Mouse (Mus musculus) heart, embryonic 12.5 days (tissue): Measurements from ENCODE around the gene Spem2. TPM values are rescaled to one million over a fixed set of nuclear protein-coding genes. Genes with fewer than 3 reads are reported as not detected.

Experiments used
- ATAC-seq: fragments of 200-750 bp; cut with Nextera tagmentation; 2 replicates; pipeline ENCODE4 v1.8.0; 2017; ENCODE audit warnings: moderate TSS enrichment, moderate library complexity; ENCODE audit not compliant: insufficient number of reproducible peaks, low FRiP score
- H3K27ac ChIP-seq: fragments of 300-500 bp; sonication (generic); 2 replicates; pipeline ENCODE4 v1.5.1; 2016; ENCODE audit warnings: mild to moderate bottlenecking, moderate library complexity; ENCODE audit not compliant: poor library complexity, severe bottlenecking
- H3K27me3 ChIP-seq: fragments of 300-500 bp; sonication (generic); replicated peaks from 2 replicates; pipeline ENCODE4 v1.6.1; 2016; ENCODE audit warnings: mild to moderate bottlenecking, moderate library complexity
- H3K36me3 ChIP-seq: fragments of 300-500 bp; sonication (generic); 2 replicates; pipeline ENCODE4 v1.6.1; 2016; ENCODE audit warnings: mild to moderate bottlenecking, moderate library complexity
- H3K4me1 ChIP-seq: fragments of 300-500 bp; sonication (generic); replicated peaks from 2 replicates; pipeline ENCODE4 v1.6.1; 2016; ENCODE audit warnings: mild to moderate bottlenecking
- H3K4me2 ChIP-seq: fragments of 300-500 bp; sonication (generic); 2 replicates; pipeline ENCODE4 v1.6.1; 2016; ENCODE audit warnings: mild to moderate bottlenecking, moderate library complexity
- H3K4me3 ChIP-seq: fragments of 300-500 bp; sonication (generic); 2 replicates; pipeline ENCODE4 v1.5.1; 2016; ENCODE audit warnings: mild to moderate bottlenecking
- H3K9ac ChIP-seq: fragments of 300-500 bp; sonication (generic); 2 replicates; pipeline ENCODE4 v1.6.1; 2016; ENCODE audit warnings: mild to moderate bottlenecking, moderate library complexity
- H3K9me3 ChIP-seq: fragments of 300-500 bp; sonication (generic); replicated peaks from 2 replicates; pipeline ENCODE4 v1.6.1; 2016; ENCODE audit warnings: mild to moderate bottlenecking, moderate library complexity
- WGBS: fragments of 180-500 bp; shearing (Covaris S2); methylation state at CpG from one replicate; pipeline ENCODE4 v1.1.7; 2016; 5-methylcytosine and 5-hydroxymethylcytosine counted together
- polyA plus RNA-seq: library from polyadenylated mRNA; unstranded; fragments of >200 nt; fragmentation: Nextera tagmentation; extraction: Ambion mirVana; gene quantifications from 2 replicates; pipeline ENCODE4 v1.2.1, GENCODE M21; 2016

Spem2 gene
- polyA plus RNA-seq, 1 experiment from 2014 or later, result not detected

DNA sequence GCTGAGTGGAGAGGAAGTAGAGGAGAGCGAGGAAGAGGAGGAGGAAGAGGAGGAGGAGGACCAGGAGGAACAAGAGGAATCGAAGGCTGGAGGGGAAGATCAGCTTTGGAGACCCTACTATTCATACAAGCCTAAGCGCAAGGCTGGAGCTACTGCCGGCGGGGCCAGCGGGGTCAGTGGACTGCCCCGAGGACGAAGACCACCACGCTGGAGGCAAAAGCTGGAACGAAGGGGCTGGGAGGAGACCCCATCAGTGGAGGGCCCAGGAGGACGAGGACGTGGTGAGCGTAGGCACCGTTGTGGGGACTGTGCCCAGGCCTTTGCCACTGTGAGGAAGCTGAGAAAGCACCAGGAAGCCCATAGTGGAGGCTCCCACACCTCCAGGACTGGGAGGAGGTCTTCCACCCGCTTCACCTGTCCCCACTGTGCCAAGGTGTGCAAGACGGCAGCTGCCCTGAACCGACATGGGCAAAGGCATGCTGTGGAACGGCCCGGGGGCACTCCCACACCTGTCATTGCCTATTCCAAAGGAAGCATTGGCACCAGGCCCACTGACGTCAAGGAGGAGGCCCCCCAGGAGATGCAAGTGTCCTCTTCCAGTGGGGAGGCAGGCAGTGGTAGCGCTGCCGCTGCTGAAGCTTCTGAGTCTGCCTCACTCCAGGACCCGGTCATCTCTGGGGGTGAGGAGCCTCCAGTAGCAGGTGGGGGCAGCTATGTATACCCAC lies 39.8 kb downstream of the Spem2 start:
- Histone ChIP-seq H3K27ac (no peak overlapping the region), H3K27me3 (peaks cover 21% of the 10 kb centered on the region), H3K9ac (no peak overlapping the region), H3K9me3 (no peaks in the 10 kb centered on the region), H3K4me1 (peaks cover 21% of the 10 kb centered on the region), H3K36me3 (peaks cover 34% of the 10 kb centered on the region), H3K4me2 (no peak overlapping the region), H3K4me3 (no peak overlapping the region)
- no peak; the same call in 1 of the 2 replicates for ATAC-seq
- 66% methylated on average over 23 of the region's 23 CpGs for WGBS

DNA sequence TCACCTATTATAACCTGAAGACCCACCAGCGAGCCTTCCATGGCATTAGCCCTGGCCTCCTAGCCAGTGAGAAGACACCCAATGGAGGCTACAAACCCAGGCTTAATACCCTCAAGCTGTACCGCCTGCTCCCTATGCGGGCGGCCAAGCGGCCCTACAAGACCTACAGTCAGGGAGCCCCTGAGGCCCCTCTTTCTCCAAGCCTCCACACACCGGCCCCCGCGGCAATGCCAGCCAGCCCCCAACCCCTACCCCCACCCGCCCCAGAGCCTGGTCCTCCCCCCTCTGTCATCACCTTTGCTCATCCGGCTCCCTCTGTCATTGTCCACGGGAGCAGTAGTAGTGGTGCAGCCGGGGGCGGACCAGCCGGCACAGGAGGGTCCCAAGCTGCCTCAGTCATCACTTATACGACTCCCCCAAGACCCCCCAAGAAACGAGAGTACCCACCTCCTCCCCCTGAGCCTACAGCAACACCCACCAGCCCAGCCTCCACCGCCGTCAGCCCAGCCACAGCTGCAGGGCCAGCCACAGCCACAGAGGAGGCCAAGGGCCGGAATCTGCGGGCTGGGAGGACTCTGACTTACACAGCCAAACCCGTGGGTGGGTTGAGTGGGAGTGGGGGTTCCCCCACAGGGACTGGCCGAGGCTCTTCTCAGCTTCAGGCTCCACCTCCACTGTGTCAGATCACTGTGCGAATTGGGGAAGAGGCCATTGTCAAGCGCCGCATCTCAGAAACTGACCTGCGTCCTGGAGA lies 40.6 kb downstream of the Spem2 start:
- H3K4me2 ChIP-seq, result no peak overlapping the region
- 53% methylated on average over 26 of the region's 26 CpGs for WGBS
- ATAC-seq, result no peak; the same call in 1 of the 2 replicates
- H3K36me3 ChIP-seq, result peaks cover 34% of the 10 kb centered on the region
- no peak overlapping the region for H3K9ac ChIP-seq
- H3K27me3 ChIP-seq, result peaks cover 21% of the 10 kb centered on the region
- no peak overlapping the region for H3K27ac ChIP-seq
- H3K9me3 ChIP-seq, result no peaks in the 10 kb centered on the region
- no peak overlapping the region for H3K4me3 ChIP-seq
- H3K4me1 ChIP-seq, result peaks cover 21% of the 10 kb centered on the region

DNA sequence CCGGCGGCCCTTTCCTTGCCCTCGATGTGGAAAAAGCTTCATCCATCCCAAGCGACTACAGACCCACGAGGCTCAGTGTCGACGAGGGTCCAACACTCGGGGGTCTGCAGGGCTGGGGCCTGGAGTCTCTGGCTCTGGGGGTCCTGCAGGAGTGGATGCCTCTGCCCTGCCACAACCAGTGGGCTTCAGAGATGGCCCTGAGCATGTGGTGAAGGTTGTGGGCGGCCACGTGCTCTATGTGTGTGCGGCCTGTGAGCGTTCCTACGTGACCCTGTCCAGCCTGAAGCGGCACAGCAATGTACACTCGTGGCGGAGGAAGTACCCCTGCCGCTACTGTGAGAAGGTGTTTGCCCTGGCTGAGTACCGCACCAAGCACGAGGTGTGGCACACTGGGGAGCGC lies 41.8 kb downstream of the Spem2 start:
- Histone ChIP-seq H3K27ac (no peak overlapping the region), H3K27me3 (peaks cover 21% of the 10 kb centered on the region), H3K4me1 (peaks cover 21% of the 10 kb centered on the region), H3K9ac (no peak overlapping the region), H3K4me3 (no peak overlapping the region), H3K9me3 (no peaks in the 10 kb centered on the region), H3K36me3 (peaks cover 38% of the 10 kb centered on the region), H3K4me2 (no peak overlapping the region)
- no peak; the same call in 1 of the 2 replicates for ATAC-seq
- WGBS, result 78% methylated on average over 20 of the region's 20 CpGs

DNA sequence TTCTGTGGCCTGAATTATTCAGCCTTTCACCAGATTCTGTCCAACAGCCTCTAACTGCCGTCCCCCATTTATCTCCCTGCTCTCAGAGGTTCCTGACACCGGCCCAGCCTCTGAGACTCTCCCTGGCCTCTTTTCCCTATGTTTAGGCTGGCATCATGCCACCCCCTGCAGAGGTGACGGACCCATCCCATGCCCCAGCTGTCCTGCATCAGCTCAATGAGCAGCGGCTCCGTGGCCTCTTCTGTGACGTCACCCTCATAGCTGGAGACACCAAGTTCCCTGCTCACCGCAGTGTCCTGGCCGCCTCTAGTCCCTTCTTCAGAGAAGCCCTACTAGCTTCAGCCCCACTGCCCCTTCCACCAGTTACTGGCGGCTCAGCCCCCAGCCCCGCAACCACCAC lies 42.5 kb downstream of the Spem2 start:
- Histone ChIP-seq H3K36me3 (peaks cover 40% of the 10 kb centered on the region), H3K27ac (no peak overlapping the region), H3K9me3 (no peaks in the 10 kb centered on the region), H3K4me1 (peaks cover 21% of the 10 kb centered on the region), H3K4me2 (no peak overlapping the region), H3K9ac (no peak overlapping the region), H3K27me3 (peaks cover 21% of the 10 kb centered on the region), H3K4me3 (no peak overlapping the region)
- 65% methylated on average over 10 of the region's 10 CpGs for WGBS
- ATAC-seq, result no peak

DNA sequence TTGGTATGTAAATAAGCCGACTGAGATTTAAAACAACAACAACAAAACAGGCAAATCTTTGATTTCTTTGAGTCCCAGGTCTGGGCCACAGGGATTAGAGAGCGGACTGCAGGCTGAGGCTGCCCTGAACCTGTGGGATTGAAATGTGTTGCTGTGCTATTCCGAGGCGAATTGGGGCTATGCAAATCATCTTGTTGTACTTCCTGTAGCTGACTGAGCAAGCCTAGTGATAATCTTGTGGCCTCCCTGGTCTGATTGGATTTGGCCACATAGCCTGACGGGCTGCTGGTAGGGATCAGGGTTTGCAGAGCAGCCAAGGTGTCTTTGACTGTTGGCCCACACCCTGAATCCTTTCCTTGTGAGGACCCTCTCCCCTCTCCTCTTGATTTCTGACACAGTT lies 43.3 kb downstream of the Spem2 start:
- Histone ChIP-seq H3K9me3 (no peaks in the 10 kb centered on the region), H3K27me3 (peaks cover 18% of the 10 kb centered on the region), H3K4me3 (no peak overlapping the region), H3K27ac (no peak overlapping the region), H3K4me1 (peaks cover 21% of the 10 kb centered on the region), H3K36me3 (peaks cover 40% of the 10 kb centered on the region), H3K4me2 (no peak overlapping the region), H3K9ac (0 out of 2 replicates have a peak overlapping the region, but pooled peaks have one; percentile 1)
- 49% methylated on average over 5 of the region's 5 CpGs for WGBS
- ATAC-seq, result no peak

DNA sequence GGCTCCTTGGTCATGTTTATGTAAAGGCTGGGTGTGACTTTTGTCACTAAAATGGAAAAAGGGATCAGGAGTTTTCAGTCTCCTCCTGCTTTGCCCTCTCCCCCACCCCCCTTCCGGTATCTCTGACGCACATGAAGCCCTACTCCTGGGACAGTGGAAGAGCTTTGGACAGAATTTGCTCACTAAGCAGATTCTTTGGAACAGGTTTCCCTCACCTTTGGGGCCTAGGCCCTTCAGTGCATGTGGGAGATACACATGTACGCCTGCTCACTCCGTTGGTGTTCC lies 50.7 kb downstream of the Spem2 start:
- 0 out of 2 replicates have a peak overlapping the region, but pooled peaks have one; percentile 93 for H3K27ac ChIP-seq
- 0 out of 2 replicates have a peak, but pooled peaks have one; percentile 37 for ATAC-seq
- H3K36me3 ChIP-seq, result peaks cover 6% of the 10 kb centered on the region; the same call in 1 of the 2 replicates
- H3K9ac ChIP-seq, result peak overlapping the region; percentile 96; the same call in 1 of the 2 replicates
- H3K27me3 ChIP-seq, result no peaks in the 10 kb centered on the region
- H3K9me3 ChIP-seq, result no peaks in the 10 kb centered on the region
- peak overlapping the region; percentile 80 for H3K4me3 ChIP-seq
- H3K4me2 ChIP-seq, result peak overlapping the region; percentile 75
- H3K4me1 ChIP-seq, result peaks cover 36% of the 10 kb centered on the region
- WGBS, result 50% methylated on average over 4 of the region's 4 CpGs

DNA sequence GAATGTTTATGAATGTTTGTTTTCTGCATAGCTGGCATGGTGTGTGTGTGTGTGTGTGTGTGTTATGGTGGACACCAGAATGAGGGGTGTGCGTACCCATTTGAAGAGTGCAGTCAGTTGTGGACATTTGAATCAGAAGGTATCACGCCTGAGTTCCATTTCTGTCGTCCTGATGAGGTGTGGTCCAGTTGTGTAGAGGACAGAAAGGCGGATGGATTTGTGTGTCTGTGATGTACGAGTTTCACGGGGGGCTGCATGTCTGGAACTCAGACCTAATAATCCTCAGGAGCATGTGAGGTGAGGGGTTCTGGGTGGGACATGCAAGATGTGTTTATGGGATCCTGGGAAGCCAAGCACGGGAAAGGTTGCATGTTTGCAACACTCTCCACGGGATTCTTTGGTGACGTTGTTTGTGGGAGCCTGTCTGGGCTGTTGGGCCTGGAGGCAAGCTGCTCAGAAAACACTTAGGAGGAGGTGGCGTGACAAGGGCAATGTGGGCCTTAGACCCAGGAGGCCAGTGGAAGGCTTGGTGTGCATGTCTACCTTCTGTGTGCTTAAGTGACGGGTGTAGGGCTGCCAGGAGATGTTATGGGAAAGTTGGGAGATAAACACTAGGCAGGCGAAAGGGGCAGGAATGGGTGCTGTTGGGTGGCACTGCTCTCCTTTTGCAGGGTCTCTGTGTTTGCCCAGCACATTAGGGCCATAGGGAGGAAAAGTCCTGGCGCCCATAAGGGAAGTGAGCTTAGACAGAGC lies 51.2 kb downstream of the Spem2 start:
- Histone ChIP-seq H3K4me1 (peaks cover 36% of the 10 kb centered on the region), H3K9ac (peak overlapping the region; percentile 96), H3K4me3 (peak overlapping the region; percentile 80), H3K4me2 (peak overlapping the region; percentile 75), H3K27ac (peak overlapping the region; percentile 93), H3K9me3 (no peaks in the 10 kb centered on the region), H3K27me3 (no peaks in the 10 kb centered on the region), H3K36me3 (peaks cover 6% of the 10 kb centered on the region; the same call in 1 of the 2 replicates)
- WGBS, result 46% methylated on average over 13 of the region's 13 CpGs
- ATAC-seq, result no peak

Other genes starting within 250 kb of the Spem2 start
- gene Wrap53, start 238.2 kb downstream of the Spem2 start, polyA plus RNA-seq, result 18.7 and 19.5 TPM in 2 replicates
- gene Trp53, start 238.1 kb downstream of the Spem2 start, polyA plus RNA-seq, result 76.0 and 79.1 TPM in 2 replicates
- gene Atp1b2, start 212.5 kb downstream of the Spem2 start, polyA plus RNA-seq, result 30.9 and 31.1 TPM in 2 replicates
- gene Shbg, start 200.6 kb downstream of the Spem2 start, polyA plus RNA-seq, result 0.13 and 0.82 TPM in 2 replicates
- 16.5 and 17.4 TPM in 2 replicates for gene Sat2, start 196.4 kb downstream of the Spem2 start, polyA plus RNA-seq
- gene Fxr2, start 185.5 kb downstream of the Spem2 start, polyA plus RNA-seq, result 37.1 and 40.1 TPM in 2 replicates
- gene Sox15, start 163.2 kb downstream of the Spem2 start, polyA plus RNA-seq, result not detected in 2 replicates
- 48.6 and 53.8 TPM in 2 replicates for gene Mpdu1, start 155.8 kb downstream of the Spem2 start, polyA plus RNA-seq
- gene Cd68, start 152.3 kb downstream of the Spem2 start, polyA plus RNA-seq, result 4.3 and 5.2 TPM in 2 replicates
- 404 and 420 TPM in 2 replicates for gene Eif4a1, start 146.0 kb downstream of the Spem2 start, polyA plus RNA-seq
- 74.3 and 83.0 TPM in 2 replicates for gene Senp3, start 136.4 kb downstream of the Spem2 start, polyA plus RNA-seq
- gene Tnfsf13, start 132.7 kb downstream of the Spem2 start, polyA plus RNA-seq, result 0.28 and 0.47 TPM in 2 replicates
- 5.6 and 6.9 TPM in 2 replicates for gene Tnfsf12, start 122.6 kb downstream of the Spem2 start, polyA plus RNA-seq
- 1.5 and 3.3 TPM in 2 replicates for gene Tnfsfm13, start 122.4 kb downstream of the Spem2 start, polyA plus RNA-seq
- 23.7 and 25.2 TPM in 2 replicates for gene Polr2a, start 59.8 kb downstream of the Spem2 start, polyA plus RNA-seq
- gene Slc35g3, start 56.5 kb downstream of the Spem2 start, polyA plus RNA-seq, result 0.33 TPM in 2 replicates
- gene Zbtb4, start 52.6 kb downstream of the Spem2 start, polyA plus RNA-seq, result 2.9 and 3.3 TPM in 2 replicates
- 5.6 and 7.7 TPM in 2 replicates for gene Chrnb1, start 22.5 kb downstream of the Spem2 start, polyA plus RNA-seq
- 2.3 and 2.4 TPM in 2 replicates for gene Fgf11, start 16.6 kb downstream of the Spem2 start, polyA plus RNA-seq
- gene Tmem102, start 12.8 kb downstream of the Spem2 start, polyA plus RNA-seq, result 1.5 and 1.6 TPM in 2 replicates
- gene Gm39566, start 3.2 kb downstream of the Spem2 start, polyA plus RNA-seq, result not detected in 2 replicates
- gene Spem1, start 3.7 kb upstream of the Spem2 start, polyA plus RNA-seq, result not detected in 2 replicates
- 1.8 and 2.3 TPM in 2 replicates for gene Nlgn2, start 19.3 kb upstream of the Spem2 start, polyA plus RNA-seq
- gene Tmem256, start 20.0 kb upstream of the Spem2 start, polyA plus RNA-seq, result 289 and 297 TPM in 2 replicates
- gene Plscr3, start 27.9 kb upstream of the Spem2 start, polyA plus RNA-seq, result 77.9 and 82.3 TPM in 2 replicates
- 0.28 and 0.32 TPM in 2 replicates for gene Tnk1, start 40.3 kb upstream of the Spem2 start, polyA plus RNA-seq
- not detected in 2 replicates for gene Tmem95, start 59.6 kb upstream of the Spem2 start, polyA plus RNA-seq
- 4.1 and 4.5 TPM in 2 replicates for gene Kctd11, start 62.9 kb upstream of the Spem2 start, polyA plus RNA-seq
- gene Acap1, start 77.1 kb upstream of the Spem2 start, polyA plus RNA-seq, result 10.3 and 11.2 TPM in 2 replicates
- gene 2810408A11Rik, start 82.5 kb upstream of the Spem2 start, polyA plus RNA-seq, result 4.7 and 5.2 TPM in 2 replicates
- gene Neurl4, start 82.6 kb upstream of the Spem2 start, polyA plus RNA-seq, result 7.6 and 9.2 TPM in 2 replicates
- 49.2 and 50.6 TPM in 2 replicates for gene Gps2, start 95.4 kb upstream of the Spem2 start, polyA plus RNA-seq
- gene Eif5a, start 103.5 kb upstream of the Spem2 start, polyA plus RNA-seq, result 1,286 and 1,307 TPM in 2 replicates
- 2.0 and 2.6 TPM in 2 replicates for gene Ybx2, start 117.3 kb upstream of the Spem2 start, polyA plus RNA-seq
- gene Slc2a4, start 129.7 kb upstream of the Spem2 start, polyA plus RNA-seq, result 25.9 and 28.8 TPM in 2 replicates
- 2.1 and 2.5 TPM in 2 replicates for gene Cldn7, start 146.3 kb upstream of the Spem2 start, polyA plus RNA-seq
- 23.6 and 24.5 TPM in 2 replicates for gene Ctdnep1, start 162.7 kb upstream of the Spem2 start, polyA plus RNA-seq
- 103 and 109 TPM in 2 replicates for gene Elp5, start 164.1 kb upstream of the Spem2 start, polyA plus RNA-seq
- gene Gabarap, start 172.7 kb upstream of the Spem2 start, polyA plus RNA-seq, result 445 and 451 TPM in 2 replicates
- gene Phf23, start 177.3 kb upstream of the Spem2 start, polyA plus RNA-seq, result 51.0 and 54.1 TPM in 2 replicates
- 25.8 and 26.1 TPM in 2 replicates for gene Dvl2, start 182.1 kb upstream of the Spem2 start, polyA plus RNA-seq
- gene Acadvl, start 196.9 kb upstream of the Spem2 start, polyA plus RNA-seq, result 126 and 129 TPM in 2 replicates
- gene Dlg4, start 198.5 kb upstream of the Spem2 start, polyA plus RNA-seq, result 4.2 and 6.0 TPM in 2 replicates
- 0.15 and 0.19 TPM in 2 replicates for gene Asgr1, start 235.6 kb upstream of the Spem2 start, polyA plus RNA-seq